Mouse (Mus musculus) lung, postnatal 0 days (tissue): ENCODE results near the gene Shb.

Source experiments
- CTCF ChIP-seq: IDR thresholded peaks from 2 replicates; pipeline ENCODE4 v1.5.1; 2016; ENCODE audit warnings: antibody characterized with exemption, mild to moderate bottlenecking
- EP300 ChIP-seq: IDR thresholded peaks from 2 replicates; pipeline ENCODE4 v1.6.1; 2016; ENCODE audit warnings: antibody characterized with exemption, mild to moderate bottlenecking, control low read depth

- no peak for TF ChIP-seq CTCF
- 0 out of 2 replicates have a peak, but pooled peaks have one; percentile 8 for TF ChIP-seq EP300
Measured at GRCm38 (mm10) chr4:45407703-45408334, 124.5 kb downstream of the Shb start.
